Mouse (Mus musculus) G1E (cell line): ENCODE data around the gene Akap11. TPM values are rescaled to one million over a fixed set of nuclear protein-coding genes. Genes with fewer than 3 reads are reported as not detected.
A peak's percentile ranks its signal among the peaks of the same experiment; 100 is the strongest.

ENCODE experiments used
- ATAC-seq: 2 replicates; pipeline ENCODE4 v1.8.0; 2016; ENCODE audit warnings: mild to moderate bottlenecking; ENCODE audit not compliant: insufficient number of reproducible peaks, poor library complexity, low FRiP score, severe bottlenecking; ENCODE audit errors: extremely low read depth
- DNase-seq: peaks from one replicate; pipeline ENCODE4 v3.0.0; 2012; ENCODE audit warnings: low spot score
- H3K27me3 ChIP-seq: 2 replicates; pipeline ENCODE4 v1.6.1; 2012; ENCODE audit warnings: mild to moderate bottlenecking, low read length, inconsistent platforms; ENCODE audit not compliant: insufficient read depth
- H3K36me3 ChIP-seq: replicated peaks from 2 replicates; pipeline ENCODE3; 2012; ENCODE audit warnings: mild to moderate bottlenecking, inconsistent platforms
- H3K4me1 ChIP-seq: 2 replicates; pipeline ENCODE4 v1.6.1; 2012; ENCODE audit warnings: low read depth, low read length, inconsistent platforms, mixed read lengths; ENCODE audit not compliant: insufficient read depth
- H3K4me3 ChIP-seq: 2 replicates; pipeline ENCODE4 v1.5.1; 2012; ENCODE audit warnings: low read depth, mild to moderate bottlenecking, inconsistent platforms, low read length, moderate library complexity, mixed read lengths
- H3K9me3 ChIP-seq: replicated peaks from 2 replicates; pipeline ENCODE4 v1.6.1; 2012; ENCODE audit warnings: inconsistent platforms
- CTCF ChIP-seq: IDR thresholded peaks from 2 replicates; pipeline ENCODE4 v1.5.1; 2012; ENCODE audit warnings: low read depth, low read length, inconsistent platforms, mixed read lengths
- GATA1 ChIP-seq: IDR thresholded peaks from 2 replicates; pipeline ENCODE4 v1.6.1; 2012; ENCODE audit warnings: borderline replicate concordance, low read length, inconsistent platforms, mixed read lengths
- GATA2 ChIP-seq: IDR thresholded peaks from 2 replicates; pipeline ENCODE4 v1.6.1; 2012; ENCODE audit warnings: low read depth, low read length, inconsistent platforms, borderline replicate concordance
- POLR2AphosphoS5 ChIP-seq: IDR thresholded peaks from 2 replicates; pipeline ENCODE4 v1.6.1; 2012; ENCODE audit warnings: low read depth, low read length, inconsistent platforms; ENCODE audit not compliant: insufficient replicate concordance
- TAL1 ChIP-seq: conservative IDR thresholded peaks from 2 replicates; pipeline ENCODE4 v1.6.1; 2012; ENCODE audit warnings: low read depth, low read length, inconsistent platforms, mixed read lengths
- polyA plus RNA-seq: library from polyadenylated mRNA; stranded (reverse); fragments of >175 nt; gene quantifications from 2 replicates; pipeline ENCODE4 v1.2.3, GENCODE M21; 2012
- total RNA-seq, 2 experiments: library from RNA; stranded (forward) in 1 of 2; stranded (reverse) in 1 of 2; fragments of 200-1000 nt in 1 of 2; fragments of >200 nt in 1 of 2; fragmentation: Nextera tagmentation in 1 of 2; gene quantifications; 2 replicates each; pipeline ENCODE4 v1.2.3; 2014 to 2017

The Akap11 gene
- total RNA-seq (2014; fragmentation: Nextera tagmentation) (17.8 and 22.3 TPM in 2 replicates), total RNA-seq (2017) (20.3 and 25.6 TPM in 2 replicates), polyA plus RNA-seq (0.35 and 0.46 TPM in 2 replicates)

DNA sequence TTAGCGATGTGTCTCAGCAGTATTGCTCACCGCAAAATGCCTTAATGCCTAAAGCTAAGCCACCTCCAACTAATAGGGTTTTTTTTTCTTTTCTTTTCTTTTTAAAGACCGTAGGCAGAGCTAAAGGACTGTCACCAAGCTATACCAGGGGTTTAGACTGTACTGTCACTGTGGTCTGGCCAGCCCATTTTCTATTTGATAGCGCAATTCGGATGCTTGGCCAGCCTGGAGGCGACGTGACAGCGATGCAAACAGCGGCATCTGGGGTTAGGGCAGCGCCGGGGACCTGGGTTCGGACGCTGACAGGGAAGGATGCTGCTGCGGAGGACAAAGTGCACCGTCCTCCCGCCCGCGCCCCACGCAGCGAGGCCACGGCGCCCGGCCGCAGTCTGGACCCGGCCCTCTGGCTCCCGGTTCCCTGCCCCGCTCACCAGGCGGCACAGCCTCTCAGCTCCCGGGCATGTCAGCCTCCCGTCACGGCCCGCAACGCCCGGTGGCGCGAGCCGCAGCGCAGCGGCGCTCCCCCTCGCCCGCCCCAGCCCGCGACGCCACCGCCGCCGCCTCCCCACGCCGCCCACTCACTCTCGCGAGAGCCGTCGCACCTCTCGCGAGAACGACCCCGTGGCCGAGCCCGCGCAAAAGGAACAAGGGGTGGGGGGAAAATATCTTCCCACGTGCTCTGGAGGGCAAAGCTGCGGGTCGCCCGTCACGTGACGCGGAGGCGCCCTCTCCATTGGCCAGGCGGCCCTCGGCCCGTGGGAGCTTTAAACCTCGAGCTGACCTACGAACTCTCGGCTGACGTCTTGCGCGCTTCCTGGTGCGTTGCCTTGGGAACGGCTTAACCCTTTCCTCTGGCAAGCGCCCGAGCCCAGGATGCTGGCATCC lies at the start of gene Akap11:
Gene Akap11 (minus strand): TSS at position 528 of the 885 bp plus-strand sequence.
- Histone ChIP-seq H3K4me3 (peak within 1 kb of the TSS; percentile 80), H3K4me1 (peaks cover 12% of the 10 kb centered on the region), H3K27me3 (no peaks in the 10 kb centered on the region), H3K36me3 (no peaks in the 10 kb centered on the region), H3K9me3 (peaks cover 11% of the 10 kb centered on the region)
- peak; percentile 79 for DNase-seq
- TF ChIP-seq GATA1: no peak
- no peak for TF ChIP-seq TAL1
- TF ChIP-seq GATA2: no peak
- TF ChIP-seq CTCF: no peak
- TF ChIP-seq POLR2AphosphoS5: no peak
- peak; percentile 90 for ATAC-seq

GRCm38 (mm10) chr14:78584222-78584621 lies 47.6 kb upstream of the Akap11 start:
- DNase-seq: no peak
- Histone ChIP-seq H3K9me3 (peaks cover 28% of the 10 kb centered on the region), H3K36me3 (no peaks in the 10 kb centered on the region), H3K4me1 (no peaks in the 10 kb centered on the region), H3K27me3 (no peaks in the 10 kb centered on the region), H3K4me3 (no peak overlapping the region)
- no peak for ATAC-seq
- TF ChIP-seq GATA2 (no peak), GATA1 (no peak)

- H3K36me3 ChIP-seq: no peaks in the 10 kb centered on the region
- DNase-seq: no peak
- no peaks in the 10 kb centered on the region for H3K27me3 ChIP-seq
- TF ChIP-seq POLR2AphosphoS5: no peak
- no peak for TF ChIP-seq GATA2
- no peak for TF ChIP-seq CTCF
- TF ChIP-seq GATA1: no peak
- no peak for TF ChIP-seq TAL1
- H3K4me3 ChIP-seq: no peak overlapping the region
- H3K4me1 ChIP-seq: no peaks in the 10 kb centered on the region
- no peak for ATAC-seq
- H3K9me3 ChIP-seq: peaks cover 29% of the 10 kb centered on the region
Measured at GRCm38 (mm10) chr14:78583168-78583567, 46.6 kb upstream of the Akap11 start.

GRCm38 (mm10) chr14:78575899-78576298 lies 39.3 kb upstream of the Akap11 start:
- Histone ChIP-seq H3K27me3 (no peaks in the 10 kb centered on the region), H3K36me3 (no peaks in the 10 kb centered on the region), H3K4me1 (no peaks in the 10 kb centered on the region), H3K9me3 (peaks cover 19% of the 10 kb centered on the region), H3K4me3 (no peak overlapping the region)
- no peak for TF ChIP-seq GATA1
- TF ChIP-seq GATA2: no peak
- no peak for TF ChIP-seq CTCF
- no peak for TF ChIP-seq POLR2AphosphoS5
- no peak for TF ChIP-seq TAL1
- DNase-seq: no peak
- no peak for ATAC-seq

- no peak for DNase-seq
Measured at GRCm38 (mm10) chr14:78568410-78568809, 31.8 kb upstream of the Akap11 start.

GRCm38 (mm10) chr14:78566431-78566830 lies 29.8 kb upstream of the Akap11 start:
- Histone ChIP-seq H3K9me3 (peaks cover 10% of the 10 kb centered on the region), H3K36me3 (no peaks in the 10 kb centered on the region), H3K27me3 (no peaks in the 10 kb centered on the region), H3K4me3 (no peak overlapping the region), H3K4me1 (no peaks in the 10 kb centered on the region)
- DNase-seq (no peak), ATAC-seq (no peak)
- no peak for TF ChIP-seq POLR2AphosphoS5
- TF ChIP-seq CTCF: no peak
- TF ChIP-seq GATA2: no peak
- no peak for TF ChIP-seq TAL1
- no peak for TF ChIP-seq GATA1

More at GRCm38 (mm10) chr14:78568410-78568809, 31.8 kb upstream of the Akap11 start:
- TF ChIP-seq GATA1: no peak
- TF ChIP-seq GATA2: no peak
- TF ChIP-seq TAL1: no peak
- no peaks in the 10 kb centered on the region for H3K36me3 ChIP-seq
- no peaks in the 10 kb centered on the region for H3K4me1 ChIP-seq
- ATAC-seq: no peak
- no peak overlapping the region for H3K4me3 ChIP-seq
- H3K27me3 ChIP-seq: no peaks in the 10 kb centered on the region
- H3K9me3 ChIP-seq: peaks cover 9% of the 10 kb centered on the region
